Mouse (Mus musculus): Measurements from ENCODE around the gene Map2k6.

Gene Map2k6

DNA sequence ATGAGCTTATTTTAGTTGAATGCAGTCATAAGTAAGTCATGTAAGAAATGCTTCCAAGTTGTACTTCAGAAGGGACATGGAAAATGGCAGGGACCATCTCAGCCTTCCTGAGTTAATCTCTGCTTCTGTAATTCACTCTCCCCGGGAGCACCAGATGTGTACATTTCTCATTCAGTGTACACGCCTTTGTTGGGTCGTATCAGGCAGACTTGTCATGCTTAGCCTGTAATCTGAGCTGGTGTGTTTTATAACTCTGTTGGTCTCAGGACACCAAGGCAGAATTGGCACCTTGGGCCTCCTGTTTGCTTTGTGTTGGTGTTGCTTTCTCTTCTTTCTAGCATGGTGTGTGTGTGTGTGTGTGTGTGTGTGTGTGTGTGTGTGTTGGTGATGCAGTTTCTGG lies 3.7 kb downstream of the Map2k6 start:
- in situ Hi-C loops (cut with MboI, MseI) = no loop called here

GRCm38 (mm10) chr11:110403602-110404001 lies 4.7 kb downstream of the Map2k6 start:
- in situ Hi-C loops (cut with MboI, MseI) = no loop called here

GRCm38 (mm10) chr11:110405607-110406006 lies 6.7 kb downstream of the Map2k6 start:
- in situ Hi-C loops (cut with MboI, MseI) = no loop called here

DNA sequence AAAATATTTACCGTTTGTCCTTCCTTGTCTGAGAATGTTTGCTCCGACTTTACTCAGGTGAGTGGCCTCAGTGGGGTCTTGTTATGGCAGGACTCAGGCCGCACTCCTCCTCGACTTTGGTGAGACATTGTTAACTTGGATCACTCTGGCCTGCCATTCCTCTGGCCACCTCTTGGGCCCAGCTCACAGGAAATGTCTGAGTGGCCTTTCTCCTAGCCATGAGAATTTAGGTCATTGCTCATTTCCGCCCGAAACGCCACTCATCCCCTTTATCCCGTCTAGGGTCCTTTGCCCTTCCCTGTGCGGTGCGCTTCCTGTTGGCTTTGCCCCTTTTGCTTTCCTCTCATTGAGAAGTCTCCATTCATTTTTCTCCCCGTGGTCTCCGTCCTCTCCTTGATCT lies 10.2 kb downstream of the Map2k6 start:
- in situ Hi-C loops (cut with MboI, MseI) = no loop called here

- in situ Hi-C loops (cut with MboI, MseI) = no loop called here
Observed at GRCm38 (mm10) chr11:110409776-110410175, 10.9 kb downstream of the Map2k6 start.

GRCm38 (mm10) chr11:110411596-110411995 lies 12.7 kb downstream of the Map2k6 start:
- in situ Hi-C loops (cut with MboI, MseI) = no loop called here

DNA sequence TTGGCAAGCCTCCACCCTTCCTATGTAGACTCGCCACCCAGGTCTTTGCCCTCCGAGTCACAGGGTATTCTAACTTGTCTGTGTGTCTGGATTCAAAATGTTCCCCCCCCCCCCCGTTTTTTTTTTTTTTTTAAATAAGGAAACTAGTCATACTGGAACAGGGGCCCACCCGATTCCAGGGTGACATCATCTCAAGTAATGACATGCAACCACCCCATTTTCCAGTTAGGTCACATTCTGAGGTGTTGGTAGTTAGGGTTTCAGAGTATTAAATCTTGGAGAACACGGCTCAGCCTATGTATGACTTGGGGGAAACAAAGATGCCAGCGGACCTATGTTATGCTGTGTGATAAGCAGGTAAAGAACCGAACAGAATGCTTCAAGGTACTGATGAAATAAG lies 15.3 kb downstream of the Map2k6 start:
- in situ Hi-C loops (cut with MboI, MseI) = no loop called here

- in situ Hi-C loops (cut with MboI, MseI) = no loop called here
Observed at GRCm38 (mm10) chr11:110416691-110417090, 17.8 kb downstream of the Map2k6 start.

- in situ Hi-C loops (cut with MboI, MseI) = no loop called here
Observed at GRCm38 (mm10) chr11:110420463-110420862, 21.5 kb downstream of the Map2k6 start.

DNA sequence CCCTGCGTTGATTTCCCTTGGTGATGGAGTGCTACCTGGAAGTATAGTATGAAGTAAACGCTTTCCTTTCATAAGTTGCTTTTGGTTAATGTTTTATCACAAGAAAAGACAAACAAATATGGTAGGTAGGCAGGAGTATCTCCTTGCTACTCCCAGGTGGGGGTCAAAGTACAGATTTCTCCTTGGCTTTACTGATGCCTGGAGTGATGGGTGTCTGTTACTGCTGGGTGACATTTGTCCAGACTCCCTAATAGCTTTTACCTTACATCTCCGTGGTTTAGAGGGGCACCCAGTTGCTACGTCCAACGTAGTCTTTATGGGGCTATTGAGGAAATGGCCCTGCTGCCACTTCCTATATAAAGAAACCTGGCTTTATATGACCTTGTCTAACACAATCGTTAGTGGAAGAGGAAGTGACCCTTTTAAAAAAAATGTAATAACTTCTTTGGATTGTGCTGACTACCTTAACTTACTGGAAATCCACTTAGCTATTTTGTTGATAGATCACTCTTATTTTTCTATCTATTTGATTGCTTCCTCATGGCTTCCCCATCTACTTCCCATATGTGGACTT lies 27.7 kb downstream of the Map2k6 start:
- in situ Hi-C loops (cut with MboI, MseI) = no loop called here

- in situ Hi-C loops (cut with MboI, MseI) = no loop called here
Observed at GRCm38 (mm10) chr11:110427159-110427561, 28.2 kb downstream of the Map2k6 start.

DNA sequence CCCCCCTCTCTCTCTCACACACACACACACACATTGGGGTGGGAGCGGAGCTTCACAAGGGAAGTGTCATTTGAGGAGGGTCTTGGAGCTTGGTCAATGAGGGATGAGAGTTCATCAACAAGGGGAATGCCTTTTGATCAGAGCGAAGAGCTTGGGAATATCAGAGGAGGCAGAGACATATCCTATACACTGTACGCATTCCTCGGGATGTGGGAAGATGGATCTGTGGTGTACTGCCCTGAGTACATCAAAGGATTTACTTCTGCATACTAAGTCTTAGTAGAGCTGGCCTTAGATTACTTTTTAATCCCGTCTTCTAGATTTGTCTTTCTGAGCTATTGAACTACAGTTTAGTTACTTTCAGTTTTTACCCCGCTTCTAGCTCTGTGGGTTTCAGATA lies 30.1 kb downstream of the Map2k6 start:
- in situ Hi-C loops (cut with MboI, MseI) = no loop called here

DNA sequence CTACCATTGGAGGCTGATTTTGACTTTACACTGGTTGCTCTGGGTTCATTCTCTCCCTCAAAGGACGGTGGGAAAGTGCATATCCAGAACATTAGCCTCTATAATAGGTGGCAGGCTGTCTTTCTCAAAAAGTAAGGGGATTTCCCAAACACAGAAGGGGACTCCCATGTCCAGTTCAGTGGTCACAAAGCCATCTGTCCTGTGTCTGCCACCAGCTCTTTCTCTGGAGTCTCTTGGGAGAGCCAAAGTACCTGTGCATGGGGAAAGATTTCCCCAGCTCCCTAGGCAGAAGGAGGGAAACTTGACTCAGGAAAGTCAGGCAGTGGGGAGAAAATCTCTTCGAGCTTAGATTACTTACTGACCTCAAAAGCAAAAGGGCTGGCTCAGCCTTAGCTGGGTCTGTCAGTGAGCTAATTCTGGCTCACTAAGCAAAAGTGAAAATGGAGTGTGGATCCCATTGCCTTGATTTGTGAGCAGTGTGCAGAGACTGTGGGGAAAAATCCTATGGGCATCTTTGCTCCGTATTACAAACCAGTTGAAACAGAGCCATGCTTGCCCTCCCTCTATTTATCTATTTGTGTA lies 31.0 kb downstream of the Map2k6 start:
- in situ Hi-C loops (cut with MboI, MseI) = no loop called here

GRCm38 (mm10) chr11:110435839-110436556 lies 37.1 kb downstream of the Map2k6 start:
- in situ Hi-C loops (cut with MboI, MseI) = no loop called here

DNA sequence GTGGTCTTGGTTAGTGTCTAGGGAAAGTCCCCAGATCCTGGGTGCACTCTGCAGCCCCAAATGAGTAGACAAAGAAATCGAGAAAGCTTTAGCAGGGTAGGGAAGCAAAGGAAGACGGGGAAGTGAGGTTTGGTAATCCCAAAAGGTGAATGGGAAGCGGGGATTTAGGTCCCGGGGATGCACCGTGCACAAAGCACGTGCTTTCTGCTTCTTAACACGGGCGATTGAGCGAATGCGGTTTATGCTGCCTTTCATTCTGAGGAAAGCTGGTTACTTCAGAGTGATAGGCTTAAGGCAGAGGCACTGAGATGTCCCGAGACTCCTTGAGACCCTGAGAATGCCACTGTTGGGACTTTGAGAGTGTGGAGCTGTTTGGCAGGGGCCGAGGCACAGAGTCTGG lies 38.1 kb downstream of the Map2k6 start:
- in situ Hi-C loops (cut with MboI, MseI) = no loop called here

- in situ Hi-C loops (cut with MboI, MseI) = no loop called here
Observed at GRCm38 (mm10) chr11:110438135-110438534, 39.2 kb downstream of the Map2k6 start.

GRCm38 (mm10) chr11:110438700-110439296 lies 39.9 kb downstream of the Map2k6 start:
- in situ Hi-C loops (cut with MboI, MseI) = no loop called here

DNA sequence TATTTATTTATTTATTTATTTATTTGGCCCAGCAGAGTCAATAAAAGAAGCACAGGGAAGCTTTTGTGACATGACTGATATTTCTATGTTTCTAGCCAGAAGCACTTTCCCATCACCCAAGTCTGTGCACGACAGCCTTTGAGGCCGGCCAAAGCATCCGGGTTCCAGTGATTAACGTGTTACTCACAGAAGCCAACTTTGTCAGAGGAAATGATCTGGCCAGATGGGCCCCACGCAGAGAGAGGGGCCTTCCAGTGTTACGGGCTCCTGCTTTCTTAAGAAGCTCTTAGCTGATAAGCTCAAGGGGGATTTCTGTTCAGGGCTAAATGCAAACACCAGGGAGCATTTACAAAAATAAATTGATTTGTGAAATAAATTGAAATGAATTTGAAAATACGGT lies 40.4 kb downstream of the Map2k6 start:
- in situ Hi-C loops (cut with MboI, MseI) = no loop called here

DNA sequence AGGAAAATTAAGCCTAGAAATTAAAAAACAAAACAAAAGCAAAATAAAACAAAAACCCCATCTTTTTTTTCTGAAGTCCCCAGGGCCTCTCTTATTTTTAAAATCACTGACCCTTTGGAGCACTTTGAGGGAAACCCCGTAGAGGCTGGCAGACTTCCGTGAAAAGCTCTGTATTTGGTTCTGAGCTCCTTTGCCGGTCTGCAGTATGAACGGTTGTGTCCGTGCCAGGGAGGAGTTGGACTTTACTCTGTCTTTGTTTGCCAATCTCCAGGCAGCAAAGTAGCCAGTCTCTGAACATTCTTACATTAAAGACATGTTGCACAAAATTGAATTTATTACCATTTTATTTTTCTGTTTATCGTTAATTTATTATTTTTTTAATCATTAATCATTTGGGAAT lies 45.7 kb downstream of the Map2k6 start:
- in situ Hi-C loops (cut with MboI, MseI) = no loop called here

DNA sequence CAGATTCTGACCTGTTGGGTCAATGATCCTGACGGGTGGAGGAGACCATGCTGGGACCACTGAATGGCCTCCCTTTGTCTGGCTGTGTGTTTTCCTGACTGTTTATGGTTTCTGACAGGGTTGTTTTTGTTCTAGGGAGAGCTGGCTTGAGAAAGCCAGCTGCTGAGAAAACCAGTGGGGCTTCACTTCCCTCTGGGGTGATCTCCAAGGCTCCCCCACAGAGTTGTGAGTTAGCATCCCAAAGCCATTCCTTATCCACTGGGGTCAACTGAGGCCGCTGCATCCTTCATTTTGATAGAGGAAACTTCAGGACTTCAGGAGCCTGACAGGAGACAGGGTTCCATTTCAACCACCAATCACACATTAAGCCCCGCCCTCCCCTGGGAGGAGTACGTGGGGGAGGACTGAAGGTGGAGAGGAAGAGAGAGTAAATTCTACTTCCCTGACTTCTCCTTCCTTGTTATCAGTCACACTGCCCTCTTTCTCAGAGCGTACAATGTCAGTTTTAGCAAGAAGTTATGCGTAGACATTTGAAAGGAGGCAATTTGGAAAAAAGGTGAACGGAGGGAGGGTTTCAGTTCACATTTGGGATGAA lies 49.3 kb downstream of the Map2k6 start:
- in situ Hi-C loops (cut with MboI, MseI) = no loop called here

- in situ Hi-C loops (cut with MboI, MseI) = no loop called here
Observed at GRCm38 (mm10) chr11:110448726-110449161, 49.8 kb downstream of the Map2k6 start.

GRCm38 (mm10) chr11:110449183-110449582 lies 50.3 kb downstream of the Map2k6 start:
- in situ Hi-C loops (cut with MboI, MseI) = no loop called here

Measured in T-helper 2 cell (primary cell).